Mouse (Mus musculus): ENCODE data around the gene Zdhhc3. TPM values are rescaled to one million over a fixed set of nuclear protein-coding genes. Genes with fewer than 3 reads are reported as not detected.

The Zdhhc3 gene
- 70.2 and 73.1 TPM in 2 replicates for polyA plus RNA-seq (2015; fragmentation: Nextera tagmentation; extraction: Ambion mirVana)

DNA sequence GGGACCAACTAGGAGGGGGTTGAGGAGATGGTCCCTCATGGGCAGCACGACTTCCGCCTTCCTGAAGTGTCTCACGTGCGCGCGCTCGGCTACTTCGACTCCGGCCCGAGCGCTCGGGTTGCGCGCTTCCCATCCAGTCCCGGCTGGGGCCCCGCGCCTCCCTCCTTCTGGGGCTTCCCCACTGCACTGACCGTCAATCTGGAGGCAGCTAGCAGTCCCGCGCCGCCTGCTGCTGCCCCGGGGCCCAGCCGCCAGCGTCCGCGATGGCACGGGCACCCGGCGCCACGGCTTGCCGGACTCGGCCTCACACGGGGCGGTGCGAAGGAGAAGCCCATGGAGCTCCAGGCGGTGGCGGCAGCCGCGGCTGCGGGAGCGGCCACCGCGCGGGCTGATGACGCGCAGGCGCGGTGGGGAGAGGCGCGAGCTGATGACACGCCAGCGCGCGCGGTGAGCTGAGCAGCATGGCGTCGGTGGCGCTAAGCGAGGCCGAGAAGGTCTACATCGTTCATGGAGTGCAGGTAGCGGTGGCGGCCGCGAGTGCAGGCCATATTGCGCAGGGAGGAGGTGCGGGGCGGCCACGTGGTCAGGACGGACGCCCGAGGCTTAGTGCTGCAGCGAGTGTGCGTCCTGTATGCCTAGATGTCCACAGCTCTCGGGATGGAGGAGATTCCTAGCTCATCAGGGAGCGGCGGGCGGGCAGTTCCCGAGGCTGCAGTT lies at the start of gene Zdhhc3, which contains the start of gene Exosc7:
Gene Zdhhc3, minus strand, starts transcription at position 401 of the 717 bp plus-strand sequence.
Gene Exosc7, plus strand, starts transcription at position 411 of the 717 bp plus-strand sequence.
- Histone ChIP-seq H3K9ac (peak within 1 kb of the TSS; percentile 96), H3K4me2 (peak within 1 kb of the TSS; percentile 86), H3K27ac (peak within 1 kb of the TSS; percentile 97), H3K4me1 (peaks cover 28% of the 10 kb centered on the region), H3K36me3 (peaks cover 13% of the 10 kb centered on the region; the same call in 1 of the 2 replicates), H3K27me3 (no peaks in the 10 kb centered on the region), H3K4me3 (peak within 1 kb of the TSS; percentile 93), H3K9me3 (no peaks in the 10 kb centered on the region)
- peak; percentile 95 for ATAC-seq (ENCODE audit: borderline replicate concordance, extremely low read depth, low FRiP score, low TSS enrichment)
- WGBS = under 1% methylated on average over 74 of the region's 79 CpGs

DNA sequence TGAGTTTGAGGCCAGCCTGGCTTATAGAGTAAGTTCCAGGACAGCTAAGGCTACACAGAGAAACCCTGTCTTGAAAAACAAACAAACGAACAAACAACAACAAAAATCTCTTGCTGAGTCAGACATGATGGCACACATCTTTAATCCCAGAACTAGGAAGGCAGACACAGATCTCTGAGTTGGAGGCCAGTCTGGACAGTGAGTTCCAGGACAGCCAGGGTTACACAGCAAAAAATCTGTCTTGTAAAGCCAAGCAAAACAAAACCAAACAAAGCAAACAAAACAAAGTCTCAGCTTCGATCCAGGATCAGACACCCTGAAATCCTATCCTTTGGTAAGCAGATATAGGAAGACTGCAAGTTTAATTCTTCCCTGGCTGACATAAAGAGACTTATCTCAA lies 48.8 kb upstream of the Zdhhc3 start:
- no peak overlapping the region for H3K27ac ChIP-seq
- no peak for ATAC-seq (ENCODE audit: borderline replicate concordance, extremely low read depth, low FRiP score, low TSS enrichment)
- no peaks in the 10 kb centered on the region for H3K27me3 ChIP-seq
- no peaks in the 10 kb centered on the region for H3K9me3 ChIP-seq
- 49% methylated on average over 2 of the region's 2 CpGs for WGBS
- H3K36me3 ChIP-seq = no peaks in the 10 kb centered on the region
- H3K4me1 ChIP-seq = no peaks in the 10 kb centered on the region
- no peak overlapping the region for H3K9ac ChIP-seq
- H3K4me2 ChIP-seq = no peak overlapping the region
- H3K4me3 ChIP-seq = no peak overlapping the region

DNA sequence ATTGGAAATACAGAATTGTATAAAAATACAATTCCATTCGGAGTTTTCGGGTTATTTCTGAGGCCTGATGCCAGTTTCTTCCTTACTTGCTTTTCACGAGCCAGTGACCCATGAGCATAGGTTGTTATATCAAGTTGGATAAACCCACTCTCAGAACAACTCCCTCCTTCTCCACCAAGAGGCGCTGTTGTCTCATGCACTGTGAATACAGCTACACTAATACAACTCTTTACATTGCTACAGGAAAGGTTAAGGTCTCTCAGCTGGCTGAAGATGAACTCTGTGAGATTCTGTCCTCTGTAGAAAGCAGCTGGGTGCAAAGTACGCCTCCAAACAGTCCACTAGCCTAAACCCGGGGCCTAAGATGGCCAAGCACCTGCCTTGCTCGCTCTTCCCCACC lies 46.3 kb upstream of the Zdhhc3 start:
- Histone ChIP-seq H3K36me3 (no peaks in the 10 kb centered on the region), H3K9ac (no peak overlapping the region), H3K4me3 (no peak overlapping the region), H3K4me1 (no peaks in the 10 kb centered on the region), H3K4me2 (no peak overlapping the region), H3K9me3 (no peaks in the 10 kb centered on the region), H3K27ac (no peak overlapping the region), H3K27me3 (no peaks in the 10 kb centered on the region)
- WGBS = 60% methylated on average over 7 of the region's 7 CpGs
- no peak for ATAC-seq (ENCODE audit: borderline replicate concordance, extremely low read depth, low FRiP score, low TSS enrichment)

DNA sequence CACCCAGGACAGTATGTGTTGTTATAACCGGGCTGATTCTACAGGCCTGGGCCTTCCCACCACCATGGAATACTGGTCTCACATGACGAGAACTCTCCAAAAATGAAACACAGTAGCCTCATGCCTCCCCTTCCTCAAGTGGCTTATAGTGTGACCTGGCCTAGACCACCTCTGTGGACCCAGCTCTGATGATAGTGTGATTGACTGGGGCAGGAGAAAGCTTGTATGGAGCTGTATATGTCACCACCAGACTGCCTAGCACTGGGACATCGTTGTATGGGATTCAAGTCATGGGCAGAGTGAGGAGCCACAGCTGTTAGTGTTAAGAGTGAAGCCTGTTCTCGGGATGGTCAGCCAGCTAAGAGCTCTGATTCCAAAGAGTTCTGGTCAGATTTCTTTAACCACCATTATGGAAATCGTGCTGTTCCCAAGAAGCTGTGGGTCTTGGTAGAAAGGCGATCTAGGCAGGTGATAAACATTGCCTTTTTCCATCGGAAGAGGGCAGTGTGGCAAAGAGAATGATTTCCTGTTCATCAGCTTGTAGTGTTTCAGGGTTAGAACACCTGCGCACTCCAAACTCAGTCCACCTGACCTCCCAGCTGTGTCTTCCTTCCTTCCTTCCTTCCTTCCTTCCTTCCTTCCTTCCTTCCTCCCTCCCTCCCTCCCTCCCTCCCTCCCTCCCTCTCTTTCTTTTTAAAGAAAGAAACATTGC lies 45.3 kb upstream of the Zdhhc3 start:
- no peak for ATAC-seq (ENCODE audit: borderline replicate concordance, extremely low read depth, low FRiP score, low TSS enrichment)
- H3K36me3 ChIP-seq = no peaks in the 10 kb centered on the region
- H3K27ac ChIP-seq = no peak overlapping the region
- no peaks in the 10 kb centered on the region for H3K9me3 ChIP-seq
- no peaks in the 10 kb centered on the region for H3K27me3 ChIP-seq
- H3K9ac ChIP-seq = no peak overlapping the region
- no peak overlapping the region for H3K4me2 ChIP-seq
- 48% methylated on average over 8 of the region's 8 CpGs for WGBS
- no peak overlapping the region for H3K4me3 ChIP-seq
- H3K4me1 ChIP-seq = no peaks in the 10 kb centered on the region

DNA sequence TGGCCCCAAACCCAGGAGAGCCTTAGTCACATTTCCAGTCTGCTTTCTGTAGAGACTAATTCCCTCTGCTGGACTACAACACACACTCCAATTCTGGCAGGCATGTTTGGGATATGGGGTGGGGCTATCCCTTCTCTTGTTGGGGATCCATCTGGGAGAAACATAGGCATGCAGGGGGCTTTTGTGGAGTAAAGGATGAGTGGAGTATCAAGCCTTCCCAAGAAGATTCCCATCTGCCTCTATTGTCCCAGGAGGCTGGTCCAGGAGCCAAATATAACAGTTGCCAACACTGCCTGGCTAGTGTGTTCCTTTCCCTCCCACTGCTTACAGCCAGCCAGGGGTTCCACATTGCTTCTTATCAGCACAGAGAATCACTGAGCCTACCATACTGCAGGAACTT lies 44.7 kb upstream of the Zdhhc3 start:
- ATAC-seq (ENCODE audit: borderline replicate concordance, extremely low read depth, low FRiP score, low TSS enrichment) = no peak

DNA sequence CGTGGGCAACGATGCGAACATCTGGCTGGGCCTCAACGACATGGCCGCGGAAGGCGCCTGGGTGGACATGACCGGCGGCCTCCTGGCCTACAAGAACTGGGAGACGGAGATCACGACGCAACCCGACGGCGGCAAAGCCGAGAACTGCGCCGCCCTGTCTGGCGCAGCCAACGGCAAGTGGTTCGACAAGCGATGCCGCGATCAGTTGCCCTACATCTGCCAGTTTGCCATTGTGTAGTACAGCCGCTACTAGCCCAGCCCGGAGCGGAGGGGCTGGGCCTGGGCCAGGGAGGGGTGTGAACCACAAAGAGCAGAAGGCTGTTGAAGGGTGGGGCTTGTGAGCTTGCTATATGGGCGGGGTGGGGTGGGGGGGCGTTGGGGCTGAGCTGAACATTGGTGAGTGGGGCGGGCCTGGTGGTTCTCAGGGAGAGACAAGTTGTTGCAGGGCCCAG lies 43.9 kb upstream of the Zdhhc3 start:
- Histone ChIP-seq H3K9me3 (no peaks in the 10 kb centered on the region), H3K36me3 (no peaks in the 10 kb centered on the region), H3K4me2 (peak overlapping the region; percentile 52), H3K27me3 (no peaks in the 10 kb centered on the region), H3K4me1 (no peaks in the 10 kb centered on the region), H3K4me3 (0 out of 2 replicates have a peak overlapping the region, but pooled peaks have one; percentile 13), H3K27ac (no peak overlapping the region), H3K9ac (no peak overlapping the region)
- ATAC-seq (ENCODE audit: borderline replicate concordance, extremely low read depth, low FRiP score, low TSS enrichment) = peak; percentile 68; the same call in 1 of the 2 replicates
- WGBS = 21% methylated on average over 30 of the region's 30 CpGs

More for the DNA sequence above, 44.7 kb upstream of the Zdhhc3 start:
- Histone ChIP-seq H3K4me2 (no peak overlapping the region), H3K27ac (no peak overlapping the region), H3K4me1 (no peaks in the 10 kb centered on the region), H3K36me3 (no peaks in the 10 kb centered on the region), H3K27me3 (no peaks in the 10 kb centered on the region), H3K9me3 (no peaks in the 10 kb centered on the region), H3K9ac (no peak overlapping the region), H3K4me3 (no peak overlapping the region)

DNA sequence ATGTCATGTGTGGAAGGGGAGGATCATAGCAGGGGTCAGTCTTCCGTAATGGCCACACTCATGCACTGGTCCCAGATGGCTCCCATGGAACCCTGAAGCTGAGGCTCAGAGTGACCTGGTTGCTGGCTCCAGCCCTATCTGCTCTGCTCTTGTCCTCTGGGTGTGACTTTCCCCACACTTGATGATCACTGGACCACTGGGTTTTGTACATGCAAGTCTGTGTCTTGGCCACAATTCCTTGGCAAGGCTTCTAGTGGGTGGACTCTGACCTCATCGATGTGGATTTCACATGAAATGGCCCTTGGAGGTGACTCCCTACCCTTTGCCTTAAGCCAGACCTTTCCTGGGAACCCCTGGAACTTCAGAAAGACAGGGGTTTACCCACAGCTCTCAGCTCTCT lies 40.1 kb upstream of the Zdhhc3 start:
- no peaks in the 10 kb centered on the region for H3K36me3 ChIP-seq
- peaks cover 17% of the 10 kb centered on the region; the same call in 1 of the 2 replicates for H3K4me1 ChIP-seq
- no peaks in the 10 kb centered on the region for H3K27me3 ChIP-seq
- no peak overlapping the region for H3K27ac ChIP-seq
- 82% methylated on average over 2 of the region's 2 CpGs for WGBS
- H3K9me3 ChIP-seq = no peaks in the 10 kb centered on the region
- H3K4me3 ChIP-seq = no peak overlapping the region
- H3K4me2 ChIP-seq = no peak overlapping the region
- ATAC-seq (ENCODE audit: borderline replicate concordance, extremely low read depth, low FRiP score, low TSS enrichment) = no peak
- no peak overlapping the region for H3K9ac ChIP-seq

DNA sequence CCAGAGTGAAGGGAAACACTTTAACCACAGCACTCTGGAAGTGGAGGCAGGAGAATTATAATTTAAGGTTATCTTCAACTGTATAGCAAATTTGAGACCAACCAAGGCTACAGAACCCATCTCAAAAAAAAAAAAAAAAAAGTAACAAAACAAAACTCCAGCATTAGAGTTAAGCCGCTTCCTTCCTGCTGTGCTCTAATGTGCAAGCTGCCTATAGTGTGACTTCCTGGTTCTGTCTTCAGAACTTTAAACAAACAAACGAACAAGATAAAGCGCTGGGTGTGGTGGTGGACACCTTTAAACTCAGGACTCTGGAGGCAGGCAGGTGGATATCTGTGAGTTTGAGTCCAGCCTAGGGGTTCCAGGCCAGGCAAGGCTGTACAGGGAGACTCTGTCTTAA lies 39.0 kb upstream of the Zdhhc3 start:
- no peaks in the 10 kb centered on the region for H3K36me3 ChIP-seq
- no peak overlapping the region for H3K9ac ChIP-seq
- H3K27me3 ChIP-seq = no peaks in the 10 kb centered on the region
- H3K9me3 ChIP-seq = no peaks in the 10 kb centered on the region
- peaks cover 17% of the 10 kb centered on the region; the same call in 1 of the 2 replicates for H3K4me1 ChIP-seq
- no peak overlapping the region for H3K27ac ChIP-seq
- no peak overlapping the region for H3K4me3 ChIP-seq
- H3K4me2 ChIP-seq = no peak overlapping the region
- 57% methylated on average over 3 of the region's 3 CpGs for WGBS
- no peak for ATAC-seq (ENCODE audit: borderline replicate concordance, extremely low read depth, low FRiP score, low TSS enrichment)

DNA sequence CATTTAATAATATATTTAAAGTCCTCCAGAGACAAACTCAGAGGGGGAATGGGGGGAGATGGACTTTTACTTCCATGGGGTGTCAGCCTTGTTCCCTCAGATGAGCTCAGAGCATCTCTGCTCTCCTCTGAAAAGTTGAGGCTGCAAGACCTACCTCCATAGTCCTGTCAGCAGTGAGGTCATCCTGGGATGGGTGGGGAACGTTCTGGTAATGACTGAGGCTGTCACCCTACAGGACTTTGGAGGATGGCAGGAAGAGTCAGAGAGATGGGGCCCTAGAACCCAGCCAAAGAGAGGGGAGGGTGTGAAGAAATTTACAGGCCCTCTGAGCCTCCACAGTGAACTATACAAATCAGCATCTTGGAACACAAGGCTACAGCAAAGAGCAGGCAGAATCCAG lies 38.6 kb upstream of the Zdhhc3 start:
- no peak overlapping the region for H3K9ac ChIP-seq
- H3K4me2 ChIP-seq = no peak overlapping the region
- H3K9me3 ChIP-seq = no peaks in the 10 kb centered on the region
- ATAC-seq (ENCODE audit: borderline replicate concordance, extremely low read depth, low FRiP score, low TSS enrichment) = no peak
- no peak overlapping the region for H3K4me3 ChIP-seq
- no peaks in the 10 kb centered on the region for H3K36me3 ChIP-seq
- 38% methylated on average over 1 of the region's 1 CpGs for WGBS
- H3K4me1 ChIP-seq = peaks cover 17% of the 10 kb centered on the region; the same call in 1 of the 2 replicates
- H3K27me3 ChIP-seq = no peaks in the 10 kb centered on the region
- H3K27ac ChIP-seq = no peak overlapping the region

DNA sequence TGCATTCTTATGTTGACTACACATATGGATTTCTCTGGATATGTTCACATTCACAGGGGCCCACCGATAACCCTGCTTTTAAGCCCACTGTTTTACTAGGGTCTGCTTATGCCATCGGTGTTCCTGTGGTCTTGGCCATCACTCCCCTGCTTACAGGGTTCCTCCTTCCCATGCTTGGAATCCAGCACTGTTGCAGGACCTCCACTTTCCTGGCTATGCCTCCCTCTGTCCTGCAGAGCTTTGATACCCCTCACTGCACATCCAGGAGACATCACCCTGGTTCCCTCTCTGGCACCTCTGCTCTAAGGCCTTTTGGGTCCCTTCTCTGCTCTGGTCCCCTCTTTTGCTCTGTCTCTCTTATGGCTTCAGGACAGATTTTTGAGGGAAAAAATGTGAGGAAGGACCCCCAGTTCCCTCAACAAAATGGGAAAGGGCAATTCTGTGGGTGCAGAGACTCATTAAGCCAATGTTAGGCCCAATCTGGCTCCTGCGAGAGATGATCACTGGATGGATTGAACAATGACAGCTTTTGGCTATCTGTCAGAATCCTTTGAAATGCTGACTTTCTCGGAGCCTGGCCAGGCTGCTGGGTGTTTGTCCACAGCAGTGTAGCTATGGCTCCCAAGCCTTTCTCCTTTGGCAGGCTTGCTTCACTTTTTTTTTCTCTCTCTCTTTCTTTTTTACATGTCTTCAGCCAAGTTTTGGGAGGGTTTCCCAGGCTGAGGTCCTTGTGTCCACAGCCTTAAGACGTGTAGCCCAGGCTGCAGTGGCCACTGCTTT lies 37.4 kb upstream of the Zdhhc3 start, which contains the start of gene Clec3b:
Gene Clec3b, plus strand, starts transcription at position 706 of the 780 bp plus-strand sequence.
- no peak within 1 kb of the TSS for H3K4me2 ChIP-seq
- ATAC-seq (ENCODE audit: borderline replicate concordance, extremely low read depth, low FRiP score, low TSS enrichment) = 0 out of 2 replicates have a peak, but pooled peaks have one; percentile 47
- 59% methylated on average over 5 of the region's 5 CpGs for WGBS
- no peak within 1 kb of the TSS for H3K9ac ChIP-seq
- H3K4me1 ChIP-seq = peaks cover 17% of the 10 kb centered on the region; the same call in 1 of the 2 replicates
- H3K27ac ChIP-seq = peak within 1 kb of the TSS; percentile 79
- no peaks in the 10 kb centered on the region for H3K36me3 ChIP-seq
- H3K9me3 ChIP-seq = no peaks in the 10 kb centered on the region
- H3K27me3 ChIP-seq = no peaks in the 10 kb centered on the region
- no peak within 1 kb of the TSS for H3K4me3 ChIP-seq

DNA sequence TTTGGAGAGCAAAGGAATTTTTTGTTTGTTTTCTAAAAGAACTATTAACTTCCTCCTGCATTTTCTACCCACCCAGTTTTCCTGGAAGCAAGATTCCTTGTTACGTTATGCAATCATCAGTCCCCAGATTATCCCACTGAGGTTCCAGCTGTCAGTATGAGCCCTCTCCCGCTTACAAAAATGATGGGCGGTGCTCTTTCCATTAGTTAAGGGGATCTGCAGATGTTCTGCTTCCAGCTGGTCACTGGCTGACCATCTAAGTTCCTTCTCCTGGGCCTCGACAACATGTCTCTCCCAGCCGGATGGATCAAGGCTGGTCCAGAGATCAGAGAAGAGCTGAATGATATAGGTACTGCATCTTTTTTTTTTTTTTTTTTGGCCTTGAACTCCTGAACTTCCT lies 35.4 kb upstream of the Zdhhc3 start:
- Histone ChIP-seq H3K27me3 (no peaks in the 10 kb centered on the region), H3K27ac (0 out of 2 replicates have a peak overlapping the region, but pooled peaks have one; percentile 2), H3K9me3 (no peaks in the 10 kb centered on the region; the same call in 1 of the 2 replicates), H3K9ac (no peak overlapping the region), H3K36me3 (no peaks in the 10 kb centered on the region), H3K4me2 (no peak overlapping the region), H3K4me3 (no peak overlapping the region), H3K4me1 (peaks cover 17% of the 10 kb centered on the region; the same call in 1 of the 2 replicates)
- WGBS = 39% methylated on average over 5 of the region's 5 CpGs
- peak; percentile 55; the same call in 1 of the 2 replicates for ATAC-seq (ENCODE audit: borderline replicate concordance, extremely low read depth, low FRiP score, low TSS enrichment)

All from lung, embryonic 15.5 days (tissue).